Comparison of ENCODE assay signal across 8 mouse cellular contexts in the genomic region with DNA sequence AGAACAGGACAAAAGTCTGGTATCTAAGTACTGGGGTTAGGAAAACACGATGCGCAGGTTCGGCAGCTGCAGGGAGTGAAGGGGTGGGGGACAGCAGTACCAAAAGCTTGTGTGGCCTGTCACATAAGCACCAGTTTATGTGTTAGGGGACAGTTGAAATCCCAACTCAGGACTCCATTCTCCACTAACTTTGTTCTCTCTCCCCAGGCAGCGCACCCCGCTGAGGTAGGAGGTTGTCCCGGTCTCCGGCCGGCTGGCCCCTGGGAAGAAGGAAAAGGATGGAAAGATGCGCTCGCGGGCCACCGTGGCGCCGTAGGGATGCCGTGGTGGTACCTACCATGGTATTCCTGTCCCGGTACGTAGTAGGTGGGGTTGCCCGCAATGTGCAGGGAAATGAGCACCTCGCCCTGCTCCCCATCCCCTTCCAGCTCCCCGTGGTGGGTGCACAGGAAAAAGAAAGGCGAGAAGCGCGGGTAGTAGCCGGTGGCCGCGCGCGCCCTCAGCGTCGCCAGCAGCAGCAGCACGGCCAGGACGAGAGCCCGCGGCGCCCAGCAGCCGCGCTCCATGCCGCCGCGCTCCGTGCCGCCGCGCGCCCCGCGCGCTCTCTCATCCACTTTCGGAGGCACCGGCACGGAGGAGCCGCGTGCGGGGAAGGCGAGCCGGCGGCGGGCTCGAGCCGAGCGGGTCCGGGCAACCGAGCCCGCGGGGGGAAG. TPM values are rescaled to one million over a fixed set of nuclear protein-coding genes. Genes with fewer than 3 reads are reported as not detected.
A peak's percentile ranks its signal among the peaks of the same experiment; 100 is the strongest.
DNase-seq lines count a peak whose midpoint lies in the region; ATAC-seq and TF ChIP-seq lines count a peak whose summit lies in the region.

No protein-coding gene starts in this region.

- no peaks in the 10 kb centered on the region for H3K9me3 ChIP-seq in kidney, embryonic 16.5 days (ENCODE audit: low read length)
- H3K9me3 ChIP-seq in heart, embryonic 14.5 days (ENCODE audit: control insufficient read depth, low read length), result no peaks in the 10 kb centered on the region
- no peaks in the 10 kb centered on the region for H3K9me3 ChIP-seq in liver, embryonic 14.5 days (ENCODE audit: control insufficient read depth, low read length)

- no peak for TF ChIP-seq EP300 in liver, embryonic 14.5 days (IDR thresholded peaks at IDR 0.05; ENCODE audit: low read depth)

- TF ChIP-seq CTCF in liver, embryonic 14.5 days (IDR thresholded peaks at IDR 0.05; ENCODE audit: low read depth), result no peak

- H3K27me3 ChIP-seq in kidney, embryonic 16.5 days (ENCODE audit: insufficient read depth, low read length), result peaks cover 70% of the 10 kb centered on the region
- H3K27me3 ChIP-seq in heart, embryonic 14.5 days (ENCODE audit: control insufficient read depth, insufficient read depth, low read length), result peaks cover 83% of the 10 kb centered on the region
- peaks cover 59% of the 10 kb centered on the region for H3K27me3 ChIP-seq in liver, embryonic 14.5 days (ENCODE audit: control insufficient read depth, insufficient read depth, low read length)

- H3K36me3 ChIP-seq in kidney, embryonic 16.5 days (ENCODE audit: insufficient read depth, low read length), result no peaks in the 10 kb centered on the region
- H3K36me3 ChIP-seq in heart, embryonic 14.5 days (ENCODE audit: control insufficient read depth, insufficient read depth, low read length), result no peaks in the 10 kb centered on the region
- H3K36me3 ChIP-seq in liver, embryonic 14.5 days (replicated peaks; ENCODE audit: control insufficient read depth, insufficient read depth, low read depth), result no peaks in the 10 kb centered on the region

- peak overlapping the region; percentile 95 for H3K4me2 ChIP-seq in kidney, embryonic 16.5 days (replicated peaks; ENCODE audit: low read depth, low read length)
- H3K4me2 ChIP-seq in heart, embryonic 14.5 days (ENCODE audit: low read length), result peak overlapping the region; percentile 98
- peak overlapping the region; percentile 80 for H3K4me2 ChIP-seq in liver, embryonic 14.5 days (ENCODE audit: low read depth)

- DNase-seq in kidney, postnatal 36 days, result no peak
- DNase-seq in Muller cell, postnatal 12 days (ENCODE audit: inconsistent ontology term), result peak; percentile 39
- peak; percentile 69 for DNase-seq in cerebellum, adult 9-10 months
- no peak for DNase-seq in liver, embryonic 14.5 days (ENCODE audit: low read depth in 3 of 3, low spot score in 3 of 3)
- DNase-seq in yolk sac, embryonic 10.5 days (ENCODE audit: low spot score), result peak; percentile 9

- H3K27ac ChIP-seq in kidney, embryonic 16.5 days (ENCODE audit: low read length), result no peak overlapping the region
- no peak overlapping the region for H3K27ac ChIP-seq in heart, embryonic 14.5 days (replicated peaks in 1 of 2; ENCODE audit: control insufficient read depth in 1 of 2, insufficient read depth in 1 of 2, low read depth in 2 of 2, low read length in 2 of 2)
- no peak overlapping the region for H3K27ac ChIP-seq in liver, embryonic 14.5 days

- peak; percentile 54 for ATAC-seq in kidney, embryonic 16.5 days (ENCODE audit: low FRiP score, low TSS enrichment)
- peak; percentile 42; the same call in 1 of the 2 replicates for ATAC-seq in heart, embryonic 14.5 days (ENCODE audit: insufficient number of reproducible peaks, insufficient read depth, low FRiP score, low read depth)
- peak; percentile 11 for ATAC-seq in liver, embryonic 14.5 days (ENCODE audit: insufficient read depth)
- no peak for ATAC-seq in megakaryocyte-erythroid progenitor cell, adult 5-6 weeks (replicated peaks; ENCODE audit: low FRiP score, low TSS enrichment, poor library complexity, severe bottlenecking)

- peak overlapping the region; percentile 59 for H3K4me3 ChIP-seq in kidney, embryonic 16.5 days (ENCODE audit: low read length)
- peak overlapping the region; percentile 52 to 61 for H3K4me3 ChIP-seq in heart, embryonic 14.5 days (ENCODE audit: control insufficient read depth in 1 of 2, insufficient read depth in 1 of 2, low read depth in 1 of 2, low read length in 2 of 2)
- peak overlapping the region; percentile 46 to 67 for H3K4me3 ChIP-seq in liver, embryonic 14.5 days (ENCODE audit: insufficient read depth in 1 of 2, low read depth in 2 of 2, low read length in 2 of 2)

- under 1% methylated on average over 59 of the region's 65 CpGs for WGBS in kidney, embryonic 16.5 days
- under 1% methylated on average over 49 of the region's 65 CpGs for WGBS in heart, embryonic 14.5 days
- 1% methylated on average over 65 of the region's 65 CpGs for WGBS in liver, embryonic 14.5 days (ENCODE audit: insufficient replicate concordance)

- H3K9ac ChIP-seq in kidney, embryonic 16.5 days (replicated peaks; ENCODE audit: low read length), result peak overlapping the region; percentile 64
- peak overlapping the region; percentile 62; the same call in 1 of the 2 replicates for H3K9ac ChIP-seq in heart, embryonic 14.5 days (ENCODE audit: low read length)
- peak overlapping the region; percentile 85 for H3K9ac ChIP-seq in liver, embryonic 14.5 days (replicated peaks)

- H3K4me1 ChIP-seq in kidney, embryonic 16.5 days (ENCODE audit: insufficient read depth, low read length), result peaks cover 22% of the 10 kb centered on the region
- H3K4me1 ChIP-seq in heart, embryonic 14.5 days (ENCODE audit: control insufficient read depth in 2 of 2, insufficient read depth in 2 of 2, low read length in 2 of 2), result peaks cover 0 to 13% of the 10 kb centered on the region in 2 experiments; a peak in 3 of 4 replicates
- peaks cover 32 to 33% of the 10 kb centered on the region in 2 experiments for H3K4me1 ChIP-seq in liver, embryonic 14.5 days (replicated peaks; ENCODE audit: control insufficient read depth in 2 of 2, insufficient read depth in 2 of 2, low read length in 1 of 2)

RNA-seq across cellular contexts. Expression of a gene that starts 0.5 kb away (rescaled TPM):
- 14.1 and 15.9 TPM in 2 replicates for polyA plus RNA-seq in kidney, embryonic 16.5 days (2015; fragmentation: Nextera tagmentation; extraction: Ambion mirVana)
- polyA plus RNA-seq in heart, embryonic 14.5 days (2014; fragmentation: Nextera tagmentation; extraction: Ambion mirVana), result 2.7 and 2.8 TPM in 2 replicates
- 25.4 and 38.7 TPM in 2 replicates for polyA plus RNA-seq in liver, embryonic 14.5 days (2012; rRNA removed)
- 25.7 and 27.4 TPM in 2 replicates for polyA plus RNA-seq in liver, embryonic 14.5 days (2014; fragmentation: Nextera tagmentation; extraction: Ambion mirVana)
- total RNA-seq in megakaryocyte-erythroid progenitor cell, adult 5-6 weeks (2014; fragmentation: Nextera tagmentation), result 0.59 TPM in 1 of 2 replicates, not detected in the other
- total RNA-seq in megakaryocyte-erythroid progenitor cell, adult 5-6 weeks (2017), result 0.61 TPM in 1 of 2 replicates, not detected in the other

Comparison
In these comparisons a context has a peak if more than half of its experiments do, and no peak if none do; other contexts are left out.
1. DNase-seq: peak in Muller cell, postnatal 12 days (single experiment), cerebellum, adult 9-10 months (single experiment) and yolk sac, embryonic 10.5 days (single experiment); none in kidney, postnatal 36 days (0 of 2) and liver, embryonic 14.5 days (0 of 3).
2. Peak in every context shown above with its lines, with median percentiles within 50 percentile points of each other: H3K4me2 ChIP-seq, H3K4me3 ChIP-seq and H3K9ac ChIP-seq.